In the genomic region with DNA sequence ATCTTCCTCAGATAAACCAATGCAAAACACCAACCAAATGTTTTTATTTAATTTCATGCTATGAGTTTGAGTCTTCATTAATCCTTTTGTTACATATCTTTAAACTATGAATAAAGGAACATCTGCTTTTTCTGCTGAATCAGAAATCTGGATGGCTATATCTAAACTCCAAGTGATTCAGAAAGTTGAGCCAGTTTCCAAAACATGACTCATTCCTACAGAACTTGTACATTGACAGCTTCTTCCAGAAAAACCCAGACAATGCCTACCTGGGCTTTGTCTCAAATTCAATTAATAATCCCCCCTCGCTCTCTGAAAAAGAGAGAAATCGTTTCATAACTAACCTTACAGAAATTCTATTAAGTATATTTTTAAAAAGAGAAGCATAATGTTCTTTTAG, we compare ENCODE assay signal across 24 mouse cellular contexts.
DNase-seq lines count a peak whose midpoint lies in the region; ATAC-seq and TF ChIP-seq lines count a peak whose summit lies in the region.
"Had no signal": no experiment of that assay in that cellular context is flagged by ENCODE, and none has a peak within 500 bp of the region (broad histone marks: within the 10 kb centered on the region; RNA-seq: fewer than 3 reads in every experiment).

No protein-coding gene starts in this region.

- no peak for TF ChIP-seq CTCF in lung, adult 2 months (IDR thresholded peaks at IDR 0.05; ENCODE audit: insufficient read depth, low read length)

- H3K9ac ChIP-seq in midbrain, embryonic 16.5 days (ENCODE audit: low read depth, low read length) = no peak overlapping the region

- 90% methylated on average over 2 of the region's 2 CpGs for WGBS in midbrain, embryonic 16.5 days
- 92% methylated on average over 2 of the region's 2 CpGs for WGBS in lung, adult 2 months

- H3K4me1 ChIP-seq in midbrain, embryonic 16.5 days (ENCODE audit: control insufficient read depth, insufficient read depth, low read length) = no peaks in the 10 kb centered on the region
- H3K4me1 ChIP-seq in lung, adult 2 months (ENCODE audit: control insufficient read depth, insufficient read depth, low read length) = no peaks in the 10 kb centered on the region

- no peaks in the 10 kb centered on the region for H3K36me3 ChIP-seq in midbrain, embryonic 16.5 days (ENCODE audit: control insufficient read depth, insufficient read depth, low read length)
- H3K36me3 ChIP-seq: G1E had no signal

- no peak overlapping the region for H3K27ac ChIP-seq in midbrain, embryonic 16.5 days (ENCODE audit: low read length)

- no peaks in the 10 kb centered on the region for H3K9me3 ChIP-seq in midbrain, embryonic 16.5 days (replicated peaks; ENCODE audit: control insufficient read depth, low read length, poor library complexity, severe bottlenecking)
- H3K9me3 ChIP-seq: G1E had no signal

- DNase-seq in 3T3-L1 (ENCODE audit: low read depth, low spot score) = peak; percentile 83
- DNase-seq in NIH3T3 (ENCODE audit: low read depth) = peak; percentile 67
- peak; percentile 45 for DNase-seq in brain, adult 2 months (ENCODE audit: low read depth, low spot score)
- DNase-seq in lung, adult 2 months = no peak
- DNase-seq in thymus, postnatal 0 days (ENCODE audit: low spot score) = no peak
- DNase-seq: adrenal gland, adult 2 months; adrenal gland, adult 8-10 months; adrenal gland, postnatal 10 days; adrenal gland, postnatal 14 days; adrenal gland, postnatal 25 days; adrenal gland, postnatal 36 days; B cell, adult 2 months; cerebellum, adult 11 months; cerebellum, adult 11-12 months; cerebellum, adult 18-20 months; cerebellum, adult 2 months; cerebellum, adult 8-10 months; cerebellum, adult 9-10 months had no signal

- no peaks in the 10 kb centered on the region for H3K27me3 ChIP-seq in midbrain, embryonic 16.5 days (ENCODE audit: control insufficient read depth, insufficient read depth, low read depth, low read length)
- H3K27me3 ChIP-seq: CH12.LX, Patski had no signal

- H3K4me3 ChIP-seq in midbrain, embryonic 16.5 days (ENCODE audit: low read depth, low read length) = no peak overlapping the region
- no peak overlapping the region for H3K4me3 ChIP-seq in lung, adult 2 months (replicated peaks; ENCODE audit: extremely low read depth, low read depth, low read length)

- no peak for ATAC-seq in midbrain, embryonic 16.5 days
- ATAC-seq: activated CD4-positive, CD25-positive, alpha-beta regulatory T cell, adult 4 months; CD4-positive, CD25-positive, alpha-beta regulatory T cell, adult 4 months; Patski had no signal

- TF ChIP-seq POLR2A in lung, adult 2 months (IDR thresholded peaks at IDR 0.05; ENCODE audit: borderline replicate concordance, extremely low read depth, low read depth, low read length) = no peak

- H3K4me2 ChIP-seq in midbrain, embryonic 16.5 days (ENCODE audit: low read length) = no peak overlapping the region

Comparison
In these comparisons a context has a peak if more than half of its experiments do, and no peak if none do; other contexts are left out.
1. DNase-seq: peak in 3T3-L1 (single experiment), NIH3T3 (single experiment) and brain, adult 2 months (single experiment); none in lung, adult 2 months (single experiment) and thymus, postnatal 0 days (single experiment).